Mouse (Mus musculus) olfactory bulb, adult 2 months (tissue): ENCODE results near the gene Grid2. TPM values are rescaled to one million over a fixed set of nuclear protein-coding genes. Genes with fewer than 3 reads are reported as not detected.
"Not testable (repeated sequence)": the region's sequence is repeated elsewhere in the genome, so short reads cannot be mapped to it uniquely, and the experiment has no call there.

Experiments
- H3K27ac ChIP-seq: fragments of 200-500 bp; 2 replicates; pipeline ENCODE4 v1.5.1; 2012; ENCODE audit warnings: low read depth, low read length; ENCODE audit not compliant: insufficient read depth
- H3K4me1 ChIP-seq: fragments of 200-500 bp; 2 replicates; pipeline ENCODE4 v1.6.1; 2012; ENCODE audit warnings: low read length; ENCODE audit not compliant: control insufficient read depth, insufficient read depth
- H3K4me3 ChIP-seq: fragments of 200-500 bp; 2 replicates; pipeline ENCODE4 v1.5.1; 2012; ENCODE audit warnings: mild to moderate bottlenecking, low read depth, low read length, moderate library complexity; ENCODE audit not compliant: insufficient read depth
- CTCF ChIP-seq: fragments of 200-500 bp; IDR thresholded peaks from 2 replicates; pipeline ENCODE4 v1.5.1; 2012; ENCODE audit warnings: low read depth, mild to moderate bottlenecking, low read length, moderate library complexity; ENCODE audit not compliant: insufficient read depth
- POLR2A ChIP-seq: fragments of 200-500 bp; IDR thresholded peaks from 2 replicates; pipeline ENCODE4 v1.6.1; 2012; ENCODE audit warnings: mild to moderate bottlenecking, low read depth, low read length, moderate library complexity; ENCODE audit not compliant: insufficient read depth
- WGBS: fragments of 180-500 bp; shearing (Covaris S2); methylation state at CpG from one replicate; pipeline ENCODE4 v1.1.7; 2018; 5-methylcytosine and 5-hydroxymethylcytosine counted together
- polyA plus RNA-seq: library from polyadenylated mRNA; stranded (reverse); fragments of >200 nt; gene quantifications from 2 replicates; pipeline ENCODE4 v1.2.4, GENCODE M21; 2012; ENCODE audit warnings: low replicate concordance; ENCODE audit not compliant: missing spikeins, insufficient read depth, insufficient read length

Grid2 gene
- polyA plus RNA-seq, 1 experiment: not detected

DNA sequence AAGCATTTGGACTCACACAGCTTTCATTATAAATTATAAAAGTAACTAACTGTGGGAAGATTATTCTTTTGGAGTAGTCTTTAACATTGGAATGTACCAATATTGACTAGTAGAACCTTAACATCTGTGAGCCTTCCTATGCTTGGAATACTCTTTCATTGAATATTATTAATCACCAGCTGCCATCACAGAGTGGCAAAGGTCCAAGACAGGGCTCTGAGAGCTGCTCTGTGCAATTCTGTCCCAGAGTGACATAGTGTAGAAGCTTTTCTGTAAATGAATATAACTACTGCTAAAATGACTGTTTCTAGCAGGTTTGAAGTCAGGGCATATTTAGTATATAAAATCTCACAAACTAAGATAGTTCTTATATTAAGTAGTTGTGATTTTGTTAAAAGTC is 277.2 kb downstream of the Grid2 start:
- TF ChIP-seq CTCF: no peak
- TF ChIP-seq POLR2A: no peak
- Histone ChIP-seq H3K27ac (no peak overlapping the region), H3K4me3 (no peak overlapping the region), H3K4me1 (no peaks in the 10 kb centered on the region)

DNA sequence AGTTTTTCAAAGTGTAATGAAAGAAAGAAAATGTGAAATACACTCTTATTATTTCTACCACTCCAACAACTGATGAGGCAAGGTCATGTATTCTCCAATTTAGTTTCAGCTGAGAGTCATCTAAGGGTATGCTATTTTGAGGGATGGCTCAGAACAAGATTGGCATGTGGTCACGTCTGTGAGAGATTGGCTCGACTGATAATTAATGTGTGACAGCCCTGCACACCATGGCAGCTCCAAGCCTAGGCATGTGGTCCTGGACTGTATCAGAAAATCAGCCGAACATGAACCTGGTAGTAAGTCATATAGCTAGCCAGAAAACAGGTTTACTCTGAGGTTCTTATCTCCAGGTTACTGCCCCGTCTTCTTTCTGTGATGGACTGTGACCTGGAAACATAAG is 292.1 kb downstream of the Grid2 start:
- no peaks in the 10 kb centered on the region for H3K4me1 ChIP-seq
- TF ChIP-seq POLR2A (no peak), CTCF (no peak)
- 83% methylated on average over 4 of the region's 4 CpGs for WGBS
- no peak overlapping the region for H3K4me3 ChIP-seq
- H3K27ac ChIP-seq: no peak overlapping the region

DNA sequence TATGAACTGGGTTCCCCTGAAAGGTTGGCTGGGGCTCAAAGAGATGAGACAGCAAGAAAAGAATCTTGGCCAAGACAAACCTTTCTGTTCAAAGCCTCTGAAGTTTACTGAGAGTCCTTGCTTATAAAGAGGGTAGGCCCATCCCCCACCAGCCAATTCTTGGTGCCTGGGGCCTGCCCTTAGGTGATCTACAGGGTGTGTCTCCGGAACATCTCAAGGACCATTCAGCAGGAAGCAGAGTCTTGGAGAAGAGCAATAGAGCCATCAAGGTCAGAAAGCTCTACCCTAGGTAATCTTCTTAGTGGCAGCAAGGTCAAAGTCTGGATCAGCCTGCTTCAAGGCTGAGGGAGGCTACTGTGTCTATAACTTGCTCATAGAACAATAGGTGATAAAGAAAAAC is 313.1 kb downstream of the Grid2 start:
- H3K27ac ChIP-seq, H3K4me1 ChIP-seq, H3K4me3 ChIP-seq: not testable (repeated sequence)
- WGBS: 91% methylated on average over 1 of the region's 1 CpGs

DNA sequence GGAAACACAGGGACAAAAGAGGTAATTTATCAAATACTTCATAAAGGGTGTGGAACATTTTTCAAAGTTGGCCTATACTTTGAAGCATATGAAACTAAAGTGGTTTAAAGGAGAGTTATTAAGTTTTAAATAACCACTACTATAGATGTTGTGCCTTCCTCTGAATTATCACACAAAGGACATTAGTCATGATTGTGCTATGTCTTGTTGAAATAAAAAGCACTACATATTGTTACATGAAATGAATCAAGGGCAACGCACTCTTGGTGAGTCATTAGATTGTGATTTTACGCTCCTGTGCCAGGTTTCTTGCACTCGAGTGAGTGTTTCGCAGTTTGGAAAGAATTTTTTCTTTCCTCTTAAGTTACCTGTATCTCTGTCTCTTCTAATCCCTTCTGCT is 335.0 kb downstream of the Grid2 start:
- 90% methylated on average over 4 of the region's 4 CpGs for WGBS
- H3K4me3 ChIP-seq: no peak overlapping the region
- TF ChIP-seq POLR2A (no peak), CTCF (no peak)
- H3K27ac ChIP-seq: no peak overlapping the region
- H3K4me1 ChIP-seq: no peaks in the 10 kb centered on the region

DNA sequence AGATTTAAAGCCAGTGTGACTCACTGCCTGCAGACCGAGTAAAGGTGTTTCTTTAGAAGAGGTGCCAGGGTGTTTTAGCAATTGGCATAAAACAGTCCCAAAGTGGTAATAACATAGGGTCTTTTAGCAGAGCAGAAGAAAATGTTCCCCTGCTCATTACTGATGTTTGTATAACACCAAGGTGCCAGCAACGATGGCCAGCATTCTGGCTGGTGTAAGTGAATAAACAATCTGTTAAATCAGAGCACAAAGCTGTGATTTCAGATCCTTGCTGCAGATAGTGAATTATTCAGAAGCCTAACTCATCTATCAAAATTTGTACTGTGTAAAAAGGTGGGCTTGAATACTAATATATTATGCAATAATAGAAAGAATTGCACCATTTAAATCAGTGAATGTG is 353.9 kb downstream of the Grid2 start:
- WGBS: 34% methylated on average over 2 of the region's 2 CpGs
- H3K27ac ChIP-seq: no peak overlapping the region
- TF ChIP-seq POLR2A (no peak), CTCF (no peak)

DNA sequence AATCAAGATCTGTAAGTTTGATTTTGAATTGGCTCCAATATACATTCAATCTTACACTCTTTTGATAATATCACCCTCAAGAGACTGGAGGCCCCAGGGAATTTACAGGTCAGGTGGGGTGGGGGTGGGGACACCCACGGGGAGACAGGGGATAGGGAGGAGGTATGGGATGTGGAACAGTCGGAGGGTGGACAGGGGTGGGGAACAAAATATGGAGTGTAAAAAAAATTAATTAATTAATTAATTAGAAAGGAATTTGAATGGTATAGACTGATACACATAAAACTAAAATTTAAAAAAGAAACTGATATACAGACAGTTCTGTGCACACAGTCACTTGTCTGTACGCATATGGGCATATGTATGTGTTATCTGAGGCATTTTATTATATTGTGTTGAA is 380.3 kb downstream of the Grid2 start:
- TF ChIP-seq POLR2A: no peak
- 87% methylated on average over 3 of the region's 3 CpGs for WGBS
- Histone ChIP-seq H3K4me1 (no peaks in the 10 kb centered on the region), H3K4me3 (no peak overlapping the region), H3K27ac (no peak overlapping the region)

More for the DNA sequence above, 353.9 kb downstream of the Grid2 start:
- H3K4me3 ChIP-seq: no peak overlapping the region
- no peaks in the 10 kb centered on the region for H3K4me1 ChIP-seq

DNA sequence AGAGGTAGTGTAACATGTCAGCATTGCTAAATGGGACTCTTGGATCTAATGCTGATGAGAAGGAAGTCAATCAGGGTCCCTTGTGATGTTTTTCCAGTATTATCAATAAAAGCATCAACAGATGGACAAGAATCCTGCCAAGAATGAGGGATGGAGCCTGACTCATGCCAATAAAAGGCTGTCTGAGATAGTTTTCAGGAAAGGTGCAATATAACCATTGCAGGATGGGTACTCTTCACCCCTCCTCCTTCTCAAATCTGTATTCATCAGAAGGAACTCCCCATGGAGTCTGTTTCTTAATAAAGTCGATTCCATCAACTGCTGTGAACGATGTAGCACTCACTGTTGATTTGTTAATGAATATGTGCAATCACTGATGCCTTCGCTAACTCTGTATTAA is 403.7 kb downstream of the Grid2 start:
- H3K4me1 ChIP-seq: no peaks in the 10 kb centered on the region
- H3K4me3 ChIP-seq: no peak overlapping the region
- no peak for TF ChIP-seq CTCF
- TF ChIP-seq POLR2A: no peak
- H3K27ac ChIP-seq: no peak overlapping the region
- 64% methylated on average over 3 of the region's 3 CpGs for WGBS

DNA sequence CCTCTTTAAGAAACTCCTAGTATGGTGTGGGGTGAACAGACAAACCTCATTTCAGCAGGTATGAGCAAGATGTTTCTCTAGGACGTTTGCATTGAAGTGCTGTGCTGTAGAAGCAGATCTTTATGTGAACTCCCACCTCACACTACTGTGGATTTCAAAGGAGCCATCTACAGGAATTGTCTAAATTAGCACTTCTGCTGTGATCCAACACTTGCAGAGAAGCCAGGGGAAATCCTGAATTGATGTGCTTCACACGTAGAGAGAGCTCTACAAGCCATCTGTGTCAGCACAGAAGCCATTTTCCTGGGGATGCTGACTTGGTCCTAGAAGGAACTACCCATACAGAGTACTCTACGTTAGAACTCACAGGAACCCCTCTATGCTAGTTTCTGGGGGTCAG is 430.0 kb downstream of the Grid2 start:
- Histone ChIP-seq H3K4me3 (no peak overlapping the region), H3K4me1 (no peaks in the 10 kb centered on the region), H3K27ac (no peak overlapping the region)
- WGBS: 71% methylated on average over 3 of the region's 3 CpGs
- TF ChIP-seq POLR2A (no peak), CTCF (no peak)

DNA sequence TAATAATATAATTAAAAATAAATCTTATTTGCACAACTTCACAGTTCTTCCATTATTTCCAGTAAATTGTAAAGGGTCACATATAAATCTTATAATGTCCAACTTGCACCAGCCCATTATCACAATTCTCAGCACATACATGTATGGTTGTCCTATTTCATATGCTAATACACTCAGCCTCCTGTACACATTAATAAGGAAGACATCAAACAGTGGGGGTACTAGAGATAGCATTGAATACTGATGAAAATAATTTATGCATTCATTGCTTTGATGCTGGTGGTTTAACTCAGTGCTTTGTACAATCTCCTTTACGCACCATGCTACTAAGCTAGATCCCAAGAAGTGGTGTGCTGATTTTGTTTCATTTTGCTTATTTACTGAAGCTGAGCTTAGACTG is 446.0 kb downstream of the Grid2 start:
- no peak overlapping the region for H3K4me3 ChIP-seq
- WGBS: 89% methylated on average over 1 of the region's 1 CpGs
- no peak overlapping the region for H3K27ac ChIP-seq
- TF ChIP-seq CTCF (no peak), POLR2A (no peak)
- H3K4me1 ChIP-seq: no peaks in the 10 kb centered on the region

DNA sequence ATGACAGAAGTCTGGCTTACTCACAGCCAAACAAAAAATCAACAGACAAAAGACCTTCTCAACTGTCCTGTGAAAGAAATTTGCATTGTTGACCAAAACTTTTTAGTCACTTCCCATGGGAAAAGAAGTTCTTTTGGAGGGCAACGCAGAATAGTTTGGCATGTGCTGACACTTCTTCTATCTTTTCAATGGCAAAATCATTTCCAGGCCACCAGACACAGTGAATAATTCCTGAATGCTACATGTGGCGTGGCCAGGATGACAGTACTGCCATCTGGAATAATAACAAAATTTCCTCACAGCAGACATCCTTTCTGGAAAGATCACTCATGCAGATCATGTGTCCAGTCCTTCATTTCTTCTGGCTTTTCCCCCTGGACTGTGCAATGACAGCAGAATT is 478.1 kb downstream of the Grid2 start:
- Histone ChIP-seq H3K4me1 (no peaks in the 10 kb centered on the region), H3K4me3 (no peak overlapping the region), H3K27ac (no peak overlapping the region)
- WGBS: 62% methylated on average over 2 of the region's 2 CpGs
- TF ChIP-seq CTCF (no peak), POLR2A (no peak)

DNA sequence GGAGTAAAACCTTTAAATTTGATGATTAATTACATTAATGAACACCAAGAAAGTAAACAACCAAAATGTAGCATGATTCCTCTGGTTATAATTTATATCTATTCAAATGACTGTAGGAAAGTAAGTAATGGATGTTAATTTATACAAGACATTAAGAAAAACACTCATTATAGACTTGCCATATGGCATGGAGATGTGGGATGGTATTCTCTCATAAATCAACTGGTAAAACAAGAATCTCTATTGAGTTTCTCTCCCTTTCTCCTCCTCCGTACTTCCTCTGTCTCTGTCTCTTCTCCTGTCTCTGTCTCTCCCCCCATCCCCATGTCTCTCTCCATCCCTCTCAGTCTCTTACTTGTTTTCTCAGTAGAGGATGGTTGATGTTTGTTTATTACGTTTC is 506.9 kb downstream of the Grid2 start:
- H3K4me3 ChIP-seq: no peak overlapping the region
- H3K27ac ChIP-seq: no peak overlapping the region
- TF ChIP-seq CTCF (no peak), POLR2A (no peak)
- 85% methylated on average over 2 of the region's 2 CpGs for WGBS
- H3K4me1 ChIP-seq: no peaks in the 10 kb centered on the region
